Mouse (Mus musculus) embryonic facial prominence, embryonic 15.5 days (tissue): ENCODE data around the gene Cpne4. TPM values are rescaled to one million over a fixed set of nuclear protein-coding genes. Genes with fewer than 3 reads are reported as not detected.
A peak's percentile ranks its signal among the peaks of the same experiment; 100 is the strongest.

Experiments
- ATAC-seq: fragments of 200-750 bp; cut with Nextera tagmentation; 2 replicates; pipeline ENCODE4 v1.8.0; 2017; ENCODE audit warnings: low read depth, moderate TSS enrichment; ENCODE audit not compliant: insufficient number of reproducible peaks, low FRiP score, low TSS enrichment
- H3K27ac ChIP-seq: fragments of 300-500 bp; sonication (generic); replicated peaks from 2 replicates; pipeline ENCODE4 v1.5.1; 2015; ENCODE audit warnings: mild to moderate bottlenecking, inconsistent platforms
- H3K27me3 ChIP-seq: fragments of 300-500 bp; sonication (generic); 2 replicates; pipeline ENCODE4 v1.6.1; 2015; ENCODE audit warnings: inconsistent platforms
- H3K36me3 ChIP-seq: fragments of 300-500 bp; sonication (generic); 2 replicates; pipeline ENCODE4 v1.6.1; 2015; ENCODE audit warnings: mild to moderate bottlenecking, inconsistent platforms
- H3K4me1 ChIP-seq: fragments of 300-500 bp; sonication (generic); 2 replicates; pipeline ENCODE4 v1.6.1; 2015; ENCODE audit warnings: inconsistent platforms
- H3K4me2 ChIP-seq: fragments of 300-500 bp; sonication (generic); replicated peaks from 2 replicates; pipeline ENCODE4 v1.6.1; 2015; ENCODE audit warnings: mild to moderate bottlenecking, inconsistent platforms
- H3K4me3 ChIP-seq: fragments of 300-500 bp; sonication (generic); replicated peaks from 2 replicates; pipeline ENCODE4 v1.5.1; 2015; ENCODE audit warnings: mild to moderate bottlenecking, inconsistent platforms
- H3K9ac ChIP-seq: fragments of 300-500 bp; sonication (generic); 2 replicates; pipeline ENCODE4 v1.6.1; 2015; ENCODE audit warnings: inconsistent platforms
- H3K9me3 ChIP-seq: fragments of 300-500 bp; sonication (generic); replicated peaks from 2 replicates; pipeline ENCODE4 v1.6.1; 2016; ENCODE audit warnings: inconsistent platforms
- WGBS: fragments of 180-500 bp; shearing (Covaris S2); methylation state at CpG from one replicate; pipeline ENCODE4 v1.1.7; 2015; 5-methylcytosine and 5-hydroxymethylcytosine counted together
- polyA plus RNA-seq: library from polyadenylated mRNA; unstranded; fragments of >200 nt; fragmentation: Nextera tagmentation; extraction: Ambion mirVana; gene quantifications from 2 replicates; pipeline ENCODE4 v1.2.1, GENCODE M21; 2015

Gene Cpne4
- polyA plus RNA-seq, 1 experiment from 2014 or later, result 1.4 TPM

DNA sequence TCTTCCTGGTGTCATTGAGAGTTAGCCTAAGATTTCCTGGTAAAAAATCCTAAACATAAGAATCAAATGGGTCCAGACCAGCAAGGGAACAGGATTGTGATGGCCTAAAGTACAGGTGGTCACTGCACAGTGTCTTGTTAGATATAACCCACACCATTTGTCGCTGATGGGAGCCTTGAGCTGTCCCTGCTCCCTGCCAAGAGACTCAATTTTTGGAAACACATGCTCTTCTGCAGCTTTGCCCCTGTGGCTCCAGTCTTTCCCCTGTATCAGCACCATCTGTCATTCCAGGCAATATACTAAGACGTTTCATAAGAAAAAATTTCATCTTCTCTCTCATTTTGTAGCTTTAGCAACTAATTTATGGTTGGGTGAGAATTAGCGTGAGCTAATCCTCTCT is 281.6 kb downstream of the Cpne4 start:
- Histone ChIP-seq H3K4me1 (no peaks in the 10 kb centered on the region), H3K4me3 (no peak overlapping the region), H3K36me3 (no peaks in the 10 kb centered on the region), H3K27ac (no peak overlapping the region), H3K27me3 (no peaks in the 10 kb centered on the region), H3K9ac (no peak overlapping the region), H3K9me3 (no peaks in the 10 kb centered on the region), H3K4me2 (no peak overlapping the region)
- 51% methylated on average over 3 of the region's 3 CpGs for WGBS
- no peak for ATAC-seq

- Histone ChIP-seq H3K27me3 (no peaks in the 10 kb centered on the region), H3K27ac (no peak overlapping the region), H3K9ac (no peak overlapping the region), H3K9me3 (no peaks in the 10 kb centered on the region), H3K4me1 (no peaks in the 10 kb centered on the region), H3K36me3 (no peaks in the 10 kb centered on the region), H3K4me2 (no peak overlapping the region), H3K4me3 (no peak overlapping the region)
- WGBS, result 85% methylated on average over 5 of the region's 5 CpGs
- ATAC-seq, result no peak
Measured at GRCm38 (mm10) chr9:104832934-104833539, 286.0 kb downstream of the Cpne4 start.

DNA sequence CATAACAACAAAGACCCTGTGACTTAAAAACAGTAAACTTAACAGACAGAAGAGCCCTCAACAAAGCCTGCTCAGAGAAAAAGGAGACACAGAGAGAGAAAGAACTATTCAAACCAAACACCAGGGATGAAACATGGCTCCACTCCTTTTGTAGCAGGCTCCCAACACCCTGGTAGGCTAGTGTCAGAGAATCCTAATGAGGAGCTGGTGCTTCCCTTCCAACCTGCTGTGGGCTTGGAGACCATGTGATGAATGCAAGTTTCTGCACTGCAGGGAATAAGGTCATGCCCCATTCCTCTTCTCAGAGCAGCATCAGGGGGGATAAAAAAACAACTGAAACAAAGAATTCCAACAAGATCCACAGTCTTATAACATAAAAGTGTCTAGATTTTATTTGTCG is 290.8 kb downstream of the Cpne4 start:
- H3K27ac ChIP-seq, result no peak overlapping the region
- ATAC-seq, result no peak
- no peak overlapping the region for H3K4me3 ChIP-seq
- H3K4me2 ChIP-seq, result no peak overlapping the region
- no peaks in the 10 kb centered on the region for H3K36me3 ChIP-seq
- H3K27me3 ChIP-seq, result no peaks in the 10 kb centered on the region
- H3K9me3 ChIP-seq, result no peaks in the 10 kb centered on the region
- 45% methylated on average over 1 of the region's 1 CpGs for WGBS
- H3K4me1 ChIP-seq, result no peaks in the 10 kb centered on the region
- H3K9ac ChIP-seq, result no peak overlapping the region

DNA sequence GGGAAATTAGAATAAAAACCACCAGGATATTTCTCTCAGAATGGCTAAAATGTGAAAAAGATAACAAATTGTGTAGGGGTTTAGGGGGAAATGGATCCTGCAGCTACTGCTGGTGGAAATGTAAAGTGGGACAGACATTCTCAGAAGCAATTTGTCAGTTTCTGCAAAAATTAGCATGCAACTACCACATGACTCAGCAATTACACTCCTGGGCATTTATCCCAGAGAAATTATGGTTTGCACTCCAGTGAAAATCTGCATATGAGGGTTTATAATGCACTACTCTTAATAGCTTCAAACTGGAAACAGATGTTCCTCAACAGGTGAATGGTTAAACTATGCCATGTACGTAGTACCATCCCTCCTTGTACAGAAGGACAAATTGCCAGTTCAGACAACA is 294.2 kb downstream of the Cpne4 start:
- Histone ChIP-seq H3K4me2 (no peak overlapping the region), H3K4me1 (no peaks in the 10 kb centered on the region), H3K9ac (no peak overlapping the region), H3K36me3 (no peaks in the 10 kb centered on the region), H3K27me3 (no peaks in the 10 kb centered on the region), H3K27ac (no peak overlapping the region), H3K9me3 (no peaks in the 10 kb centered on the region), H3K4me3 (no peak overlapping the region)
- no peak for ATAC-seq
- WGBS, result 45% methylated on average over 1 of the region's 1 CpGs

DNA sequence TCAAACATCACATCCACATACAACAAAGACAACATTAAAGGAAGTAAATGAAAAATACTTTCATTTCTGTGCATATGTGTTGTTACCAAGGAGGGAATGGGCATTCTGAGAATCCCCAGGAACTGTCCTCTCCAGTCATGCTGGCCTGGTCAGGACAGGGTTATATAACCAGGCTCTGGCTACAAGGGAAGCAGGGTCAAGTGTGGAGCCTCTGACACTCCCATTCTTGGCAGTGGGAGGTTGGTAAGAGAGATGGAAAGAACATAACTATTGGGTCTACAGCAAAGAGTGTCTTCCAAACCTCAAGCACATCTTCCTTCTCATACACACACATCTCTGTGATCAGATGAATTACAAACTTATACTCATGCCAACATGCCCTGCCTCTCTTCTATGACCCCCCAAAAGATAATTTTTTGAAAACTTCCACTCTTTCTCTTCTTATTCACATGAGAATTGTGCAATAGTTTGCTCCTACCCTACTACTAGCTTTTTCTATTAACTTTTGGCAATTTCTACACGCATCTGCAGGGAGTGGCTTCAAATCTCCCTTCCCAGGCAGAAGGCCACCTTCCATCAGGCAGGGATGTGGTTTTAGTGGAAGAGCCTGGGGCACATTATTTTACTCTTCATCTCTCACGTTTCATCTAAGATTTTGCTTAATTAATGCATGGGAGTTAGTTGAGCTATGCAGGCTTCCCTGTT is 298.3 kb downstream of the Cpne4 start:
- Histone ChIP-seq H3K4me2 (no peak overlapping the region), H3K4me1 (no peaks in the 10 kb centered on the region), H3K9me3 (no peaks in the 10 kb centered on the region), H3K36me3 (no peaks in the 10 kb centered on the region), H3K27me3 (no peaks in the 10 kb centered on the region), H3K27ac (no peak overlapping the region), H3K4me3 (no peak overlapping the region), H3K9ac (no peak overlapping the region)
- no peak for ATAC-seq
- whole genome bisulfite sequencing, result 42% methylated on average over 2 of the region's 2 CpGs

DNA sequence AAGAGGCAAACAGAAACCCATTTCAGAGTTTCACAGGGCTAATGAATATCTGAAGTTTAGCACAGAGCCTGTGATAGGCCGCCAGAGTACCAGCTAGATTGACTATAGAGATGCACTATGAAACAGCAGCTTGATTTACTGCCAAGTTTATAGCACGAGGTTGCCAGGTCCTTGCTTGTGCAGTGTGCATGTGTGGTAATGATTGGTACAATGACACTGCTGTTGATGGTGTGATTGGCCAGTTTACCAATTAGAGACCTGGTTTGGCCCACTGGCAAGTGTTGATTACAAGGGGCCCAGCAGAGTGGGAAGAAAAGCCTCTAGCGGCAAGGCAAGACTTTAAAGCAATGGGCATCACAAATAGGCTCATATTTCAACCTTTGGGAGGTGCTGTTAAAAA is 306.6 kb downstream of the Cpne4 start:
- Histone ChIP-seq H3K4me1 (no peaks in the 10 kb centered on the region), H3K27me3 (no peaks in the 10 kb centered on the region), H3K9me3 (no peaks in the 10 kb centered on the region), H3K4me2 (no peak overlapping the region), H3K9ac (no peak overlapping the region), H3K4me3 (no peak overlapping the region), H3K27ac (no peak overlapping the region), H3K36me3 (no peaks in the 10 kb centered on the region)
- 68% methylated on average over 3 of the region's 3 CpGs for WGBS
- no peak for ATAC-seq

DNA sequence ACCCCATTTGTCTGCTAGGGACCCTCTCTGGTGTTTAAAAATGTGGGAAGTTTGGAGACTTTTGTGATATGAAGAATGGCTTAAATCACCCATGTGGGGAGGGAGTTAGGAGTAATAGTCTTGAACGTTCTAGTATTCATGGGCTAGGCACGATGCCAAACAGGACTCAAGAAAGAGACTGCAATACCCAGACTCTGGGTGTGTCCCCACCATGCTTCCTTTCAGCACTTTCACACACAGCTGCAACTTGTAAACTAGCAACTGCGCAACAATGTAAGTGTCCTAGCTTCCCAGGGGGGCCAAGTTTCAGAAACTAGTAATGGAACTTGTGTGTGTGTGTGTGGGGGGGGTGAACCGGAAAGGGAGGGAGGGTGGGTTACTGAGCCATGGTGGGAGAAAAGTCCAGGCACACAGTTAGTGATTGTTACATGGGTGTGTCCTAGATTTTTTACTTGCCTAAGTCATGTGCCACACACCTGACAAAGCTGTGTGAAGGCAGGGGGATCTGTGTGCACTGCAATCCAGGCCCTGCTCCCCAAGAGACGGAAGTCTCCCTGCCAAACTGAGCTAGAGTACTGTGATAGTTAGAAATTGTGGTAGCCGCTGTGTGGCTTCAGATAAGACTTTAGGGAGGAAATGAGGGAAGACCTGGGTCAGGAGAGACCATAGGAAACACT is 307.3 kb downstream of the Cpne4 start:
- no peaks in the 10 kb centered on the region for H3K27me3 ChIP-seq
- no peaks in the 10 kb centered on the region for H3K36me3 ChIP-seq
- no peak overlapping the region for H3K9ac ChIP-seq
- H3K4me3 ChIP-seq, result no peak overlapping the region
- no peak overlapping the region for H3K27ac ChIP-seq
- 51% methylated on average over 6 of the region's 6 CpGs for WGBS
- H3K4me1 ChIP-seq, result no peaks in the 10 kb centered on the region
- no peak overlapping the region for H3K4me2 ChIP-seq
- no peaks in the 10 kb centered on the region for H3K9me3 ChIP-seq
- ATAC-seq, result 0 out of 2 replicates have a peak, but pooled peaks have one; percentile 39

DNA sequence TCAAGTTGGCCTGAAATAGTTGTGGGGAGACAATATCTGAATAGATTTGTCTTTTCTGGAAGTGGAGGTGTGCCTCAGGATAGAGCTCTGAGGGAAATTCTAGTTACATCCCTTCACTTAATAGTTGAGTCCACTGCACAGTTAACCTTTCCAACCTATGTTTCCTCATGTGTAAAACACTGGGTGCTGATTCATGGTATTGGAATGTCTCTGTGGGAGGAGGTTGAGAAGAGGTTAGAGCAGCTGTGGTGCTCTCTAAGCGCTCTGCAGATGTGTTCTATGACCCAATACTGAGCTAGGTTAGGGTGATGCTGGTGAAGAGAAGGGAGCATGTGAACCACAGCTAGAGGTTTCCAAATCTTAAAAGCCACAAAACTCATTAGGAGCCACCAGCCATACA is 318.7 kb downstream of the Cpne4 start:
- no peaks in the 10 kb centered on the region for H3K27me3 ChIP-seq
- no peak overlapping the region for H3K9ac ChIP-seq
- 59% methylated on average over 1 of the region's 1 CpGs for WGBS
- no peak overlapping the region for H3K4me2 ChIP-seq
- H3K4me1 ChIP-seq, result no peaks in the 10 kb centered on the region
- H3K4me3 ChIP-seq, result no peak overlapping the region
- H3K9me3 ChIP-seq, result no peaks in the 10 kb centered on the region
- H3K36me3 ChIP-seq, result no peaks in the 10 kb centered on the region
- no peak for ATAC-seq
- H3K27ac ChIP-seq, result no peak overlapping the region

DNA sequence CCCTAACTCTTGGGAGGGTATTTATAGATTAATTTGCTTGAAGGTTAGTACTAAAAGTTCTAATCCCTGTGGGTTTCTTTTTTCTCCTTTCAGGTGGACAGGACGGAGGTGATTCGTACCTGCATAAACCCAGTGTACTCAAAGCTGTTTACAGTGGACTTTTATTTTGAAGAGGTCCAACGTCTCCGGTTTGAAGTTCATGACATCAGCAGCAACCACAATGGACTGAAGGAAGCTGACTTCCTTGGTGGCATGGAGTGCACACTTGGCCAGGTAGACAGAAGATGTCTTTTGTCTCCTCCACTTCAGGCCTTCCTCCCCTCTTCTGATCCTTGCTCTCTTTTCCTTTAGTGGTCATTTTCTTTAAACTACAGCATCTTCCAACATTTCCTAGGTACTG is 325.5 kb downstream of the Cpne4 start:
- WGBS, result 77% methylated on average over 4 of the region's 4 CpGs
- Histone ChIP-seq H3K4me1 (no peaks in the 10 kb centered on the region), H3K9me3 (no peaks in the 10 kb centered on the region), H3K4me3 (no peak overlapping the region), H3K27ac (no peak overlapping the region), H3K4me2 (no peak overlapping the region), H3K36me3 (no peaks in the 10 kb centered on the region), H3K9ac (no peak overlapping the region), H3K27me3 (no peaks in the 10 kb centered on the region)
- ATAC-seq, result no peak

- no peak for ATAC-seq
- WGBS, result 77% methylated on average over 3 of the region's 3 CpGs
Measured at GRCm38 (mm10) chr9:104874157-104874556, 327.1 kb downstream of the Cpne4 start.

GRCm38 (mm10) chr9:104877014-104877413 is 329.9 kb downstream of the Cpne4 start:
- Histone ChIP-seq H3K27ac (no peak overlapping the region), H3K4me1 (no peaks in the 10 kb centered on the region), H3K36me3 (no peaks in the 10 kb centered on the region), H3K4me3 (no peak overlapping the region), H3K27me3 (no peaks in the 10 kb centered on the region), H3K4me2 (no peak overlapping the region), H3K9ac (no peak overlapping the region), H3K9me3 (no peaks in the 10 kb centered on the region)
- WGBS, result 58% methylated on average over 3 of the region's 3 CpGs
- ATAC-seq, result no peak

More at GRCm38 (mm10) chr9:104874157-104874556, 327.1 kb downstream of the Cpne4 start:
- Histone ChIP-seq H3K9ac (no peak overlapping the region), H3K27ac (no peak overlapping the region), H3K4me1 (no peaks in the 10 kb centered on the region), H3K4me2 (no peak overlapping the region), H3K9me3 (no peaks in the 10 kb centered on the region), H3K4me3 (no peak overlapping the region), H3K36me3 (no peaks in the 10 kb centered on the region), H3K27me3 (no peaks in the 10 kb centered on the region)
